Mouse (Mus musculus): ENCODE measurements at regions not wholly inside any gene's neighbourhood (a gene's known extent, or its start where the extent isn't known, plus 50 kb on each side); places are given as distances from the start of the nearest gene placed in this dataset.

GRCm38 (mm10) chr2:50687222-50687621 is 390.6 kb upstream of the Mmadhc start:
- DNase-seq: no peak

GRCm38 (mm10) chr2:50677456-50677855 is 380.9 kb upstream of the Mmadhc start:
- DNase-seq: no peak

GRCm38 (mm10) chr2:50675736-50676550 is 379.3 kb upstream of the Mmadhc start:
- no peak for DNase-seq

GRCm38 (mm10) chr2:50674856-50675175 is 378.2 kb upstream of the Mmadhc start:
- DNase-seq: no peak

GRCm38 (mm10) chr2:50674151-50674855 is 377.7 kb upstream of the Mmadhc start:
- no peak for DNase-seq

GRCm38 (mm10) chr2:50669297-50669696 is 372.7 kb upstream of the Mmadhc start:
- DNase-seq: no peak

- no peak for DNase-seq
Measured at GRCm38 (mm10) chr2:50668789-50669188, 372.2 kb upstream of the Mmadhc start.

- DNase-seq: no peak
Measured at GRCm38 (mm10) chr2:50667180-50667579, 370.6 kb upstream of the Mmadhc start.

GRCm38 (mm10) chr2:50662504-50662903 is 365.9 kb upstream of the Mmadhc start:
- DNase-seq: no peak

- no peak for DNase-seq
Measured at GRCm38 (mm10) chr2:50660000-50660399, 363.4 kb upstream of the Mmadhc start.

- DNase-seq: no peak
Measured at GRCm38 (mm10) chr2:50657826-50658225, 361.2 kb upstream of the Mmadhc start.

- DNase-seq: no peak
Measured at GRCm38 (mm10) chr2:50656351-50656750, 359.8 kb upstream of the Mmadhc start.

GRCm38 (mm10) chr2:50654953-50655324 is 358.3 kb upstream of the Mmadhc start:
- DNase-seq: peak; percentile 23

GRCm38 (mm10) chr2:50654221-50654952 is 357.8 kb upstream of the Mmadhc start:
- no peak for DNase-seq

- DNase-seq: no peak
Measured at GRCm38 (mm10) chr2:50653121-50653615, 356.6 kb upstream of the Mmadhc start.

- DNase-seq: no peak
Measured at GRCm38 (mm10) chr2:50649656-50650055, 353.1 kb upstream of the Mmadhc start.

- DNase-seq: no peak
Measured at GRCm38 (mm10) chr2:50643219-50643618, 346.6 kb upstream of the Mmadhc start.

- no peak for DNase-seq
Measured at GRCm38 (mm10) chr2:50642198-50642597, 345.6 kb upstream of the Mmadhc start.

- DNase-seq: no peak
Measured at GRCm38 (mm10) chr2:50635896-50636295, 339.3 kb upstream of the Mmadhc start.

GRCm38 (mm10) chr2:50631786-50632185 is 335.2 kb upstream of the Mmadhc start:
- no peak for DNase-seq

GRCm38 (mm10) chr2:50627501-50627900 is 330.9 kb upstream of the Mmadhc start:
- no peak for DNase-seq

GRCm38 (mm10) chr2:50625233-50625749 is 328.7 kb upstream of the Mmadhc start:
- DNase-seq: no peak

GRCm38 (mm10) chr2:50609086-50609485 is 312.5 kb upstream of the Mmadhc start:
- DNase-seq: no peak
